Mouse (Mus musculus): ENCODE results near the gene Ccdc60. TPM values are rescaled to one million over a fixed set of nuclear protein-coding genes. Genes with fewer than 3 reads are reported as not detected.
"Not testable (repeated sequence)": the region's sequence is repeated elsewhere in the genome, so short reads cannot be mapped to it uniquely, and the experiment has no call there.

The Ccdc60 gene
- polyA plus RNA-seq, 1 experiment from 2014 or later: 3.1 TPM

GRCm38 (mm10) chr5:116305557-116305956 lies 16.8 kb upstream of the Ccdc60 start:
- Histone ChIP-seq H3K36me3 (replicated peaks; ENCODE audit: control insufficient read depth, insufficient read depth) (no peaks in the 10 kb centered on the region), H3K4me3 (replicated peaks; ENCODE audit: low read length) (no peak overlapping the region), H3K4me2 (replicated peaks) (no peak overlapping the region), H3K27ac (no peak overlapping the region), H3K9me3 (ENCODE audit: control insufficient read depth, low read length) (no peaks in the 10 kb centered on the region), H3K4me1 (replicated peaks; ENCODE audit: control insufficient read depth, insufficient read depth, low read length) (peaks cover 7% of the 10 kb centered on the region), H3K9ac (no peak overlapping the region), H3K27me3 (ENCODE audit: control insufficient read depth, insufficient read depth, low read length) (no peaks in the 10 kb centered on the region)
- WGBS: 84% methylated on average over 4 of the region's 4 CpGs
- no peak for DNase-seq (ENCODE audit: low spot score)
- no peak for ATAC-seq (ENCODE audit: low FRiP score)

- ATAC-seq (ENCODE audit: low FRiP score): not testable (repeated sequence)
Observed at GRCm38 (mm10) chr5:116305146-116305545, 16.4 kb upstream of the Ccdc60 start.

GRCm38 (mm10) chr5:116300984-116301383 lies 12.2 kb upstream of the Ccdc60 start:
- ATAC-seq (ENCODE audit: low FRiP score) (no peak), DNase-seq (ENCODE audit: low spot score) (no peak)
- Histone ChIP-seq H3K4me2 (replicated peaks) (no peak overlapping the region), H3K4me1 (replicated peaks; ENCODE audit: control insufficient read depth, insufficient read depth, low read length) (no peaks in the 10 kb centered on the region), H3K9me3 (ENCODE audit: control insufficient read depth, low read length) (0 out of 2 replicates have a peak, but pooled peaks cover 1% of the 10 kb centered on the region), H3K9ac (no peak overlapping the region), H3K27me3 (ENCODE audit: control insufficient read depth, insufficient read depth, low read length) (no peaks in the 10 kb centered on the region), H3K4me3 (replicated peaks; ENCODE audit: low read length) (no peak overlapping the region), H3K27ac (no peak overlapping the region), H3K36me3 (replicated peaks; ENCODE audit: control insufficient read depth, insufficient read depth) (no peaks in the 10 kb centered on the region)
- 67% methylated on average over 9 of the region's 9 CpGs for WGBS

More at GRCm38 (mm10) chr5:116305146-116305545, 16.4 kb upstream of the Ccdc60 start:
- not testable (repeated sequence) for H3K27me3 ChIP-seq (ENCODE audit: control insufficient read depth, insufficient read depth, low read length); H3K4me3 ChIP-seq (replicated peaks; ENCODE audit: low read length); H3K4me2 ChIP-seq (replicated peaks); H3K4me1 ChIP-seq (replicated peaks; ENCODE audit: control insufficient read depth, insufficient read depth, low read length); H3K27ac ChIP-seq; H3K36me3 ChIP-seq (replicated peaks; ENCODE audit: control insufficient read depth, insufficient read depth); H3K9me3 ChIP-seq (ENCODE audit: control insufficient read depth, low read length); DNase-seq (ENCODE audit: low spot score); H3K9ac ChIP-seq

- H3K9ac ChIP-seq: no peak overlapping the region
- no peak overlapping the region for H3K4me2 ChIP-seq (replicated peaks)
- WGBS: 83% methylated on average over 5 of the region's 5 CpGs
- 0 out of 2 replicates have a peak, but pooled peaks cover 3% of the 10 kb centered on the region for H3K9me3 ChIP-seq (ENCODE audit: control insufficient read depth, low read length)
- H3K27me3 ChIP-seq (ENCODE audit: control insufficient read depth, insufficient read depth, low read length): no peaks in the 10 kb centered on the region
- no peak overlapping the region for H3K4me3 ChIP-seq (replicated peaks; ENCODE audit: low read length)
- no peaks in the 10 kb centered on the region for H3K36me3 ChIP-seq (replicated peaks; ENCODE audit: control insufficient read depth, insufficient read depth)
- H3K4me1 ChIP-seq (replicated peaks; ENCODE audit: control insufficient read depth, insufficient read depth, low read length): 0 out of 2 replicates have a peak, but pooled peaks cover 8% of the 10 kb centered on the region
- ATAC-seq (ENCODE audit: low FRiP score): no peak
- H3K27ac ChIP-seq: no peak overlapping the region
- no peak for DNase-seq (ENCODE audit: low spot score)
Observed at GRCm38 (mm10) chr5:116293501-116293900, 4.7 kb upstream of the Ccdc60 start.

GRCm38 (mm10) chr5:116290584-116290983 lies 1.8 kb upstream of the Ccdc60 start:
- no peak for ATAC-seq (ENCODE audit: low FRiP score)
- WGBS: 83% methylated on average over 5 of the region's 5 CpGs
- no peak overlapping the region for H3K4me2 ChIP-seq (replicated peaks)

GRCm38 (mm10) chr5:116289897-116290296 lies 1.1 kb upstream of the Ccdc60 start:
- no peak overlapping the region for H3K4me3 ChIP-seq (replicated peaks; ENCODE audit: low read length)
- H3K4me1 ChIP-seq (replicated peaks; ENCODE audit: control insufficient read depth, insufficient read depth, low read length): peaks cover 12% of the 10 kb centered on the region; the same call in 1 of the 2 replicates
- no peaks in the 10 kb centered on the region for H3K27me3 ChIP-seq (ENCODE audit: control insufficient read depth, insufficient read depth, low read length)
- H3K4me2 ChIP-seq (replicated peaks): peak overlapping the region; percentile 38
- WGBS: 2% methylated on average over 9 of the region's 9 CpGs
- H3K9ac ChIP-seq: no peak overlapping the region
- ATAC-seq (ENCODE audit: low FRiP score): no peak
- DNase-seq (ENCODE audit: low spot score): no peak
- H3K36me3 ChIP-seq (replicated peaks; ENCODE audit: control insufficient read depth, insufficient read depth): no peaks in the 10 kb centered on the region
- no peaks in the 10 kb centered on the region for H3K9me3 ChIP-seq (ENCODE audit: control insufficient read depth, low read length)
- H3K27ac ChIP-seq: peak overlapping the region; percentile 1; the same call in 1 of the 2 replicates

More at GRCm38 (mm10) chr5:116290584-116290983, 1.8 kb upstream of the Ccdc60 start:
- Histone ChIP-seq H3K27me3 (ENCODE audit: control insufficient read depth, insufficient read depth, low read length) (no peaks in the 10 kb centered on the region), H3K27ac (no peak overlapping the region; the same call in 1 of the 2 replicates), H3K36me3 (replicated peaks; ENCODE audit: control insufficient read depth, insufficient read depth) (no peaks in the 10 kb centered on the region), H3K9me3 (ENCODE audit: control insufficient read depth, low read length) (no peaks in the 10 kb centered on the region), H3K4me3 (replicated peaks; ENCODE audit: low read length) (no peak overlapping the region), H3K9ac (no peak overlapping the region), H3K4me1 (replicated peaks; ENCODE audit: control insufficient read depth, insufficient read depth, low read length) (0 out of 2 replicates have a peak, but pooled peaks cover 10% of the 10 kb centered on the region)
- no peak for DNase-seq (ENCODE audit: low spot score)

GRCm38 (mm10) chr5:116288183-116288582 lies 602 bp downstream of the Ccdc60 start:
- Histone ChIP-seq H3K9ac (no peak overlapping the region), H3K27me3 (ENCODE audit: control insufficient read depth, insufficient read depth, low read length) (no peaks in the 10 kb centered on the region), H3K27ac (no peak overlapping the region), H3K4me2 (replicated peaks) (peak overlapping the region; percentile 38), H3K36me3 (replicated peaks; ENCODE audit: control insufficient read depth, insufficient read depth) (no peaks in the 10 kb centered on the region), H3K4me1 (replicated peaks; ENCODE audit: control insufficient read depth, insufficient read depth, low read length) (peaks cover 12% of the 10 kb centered on the region; the same call in 1 of the 2 replicates), H3K9me3 (ENCODE audit: control insufficient read depth, low read length) (no peaks in the 10 kb centered on the region), H3K4me3 (replicated peaks; ENCODE audit: low read length) (no peak overlapping the region)
- no peak for DNase-seq (ENCODE audit: low spot score)
- no peak for ATAC-seq (ENCODE audit: low FRiP score)
- 42% methylated on average over 10 of the region's 10 CpGs for WGBS

DNA sequence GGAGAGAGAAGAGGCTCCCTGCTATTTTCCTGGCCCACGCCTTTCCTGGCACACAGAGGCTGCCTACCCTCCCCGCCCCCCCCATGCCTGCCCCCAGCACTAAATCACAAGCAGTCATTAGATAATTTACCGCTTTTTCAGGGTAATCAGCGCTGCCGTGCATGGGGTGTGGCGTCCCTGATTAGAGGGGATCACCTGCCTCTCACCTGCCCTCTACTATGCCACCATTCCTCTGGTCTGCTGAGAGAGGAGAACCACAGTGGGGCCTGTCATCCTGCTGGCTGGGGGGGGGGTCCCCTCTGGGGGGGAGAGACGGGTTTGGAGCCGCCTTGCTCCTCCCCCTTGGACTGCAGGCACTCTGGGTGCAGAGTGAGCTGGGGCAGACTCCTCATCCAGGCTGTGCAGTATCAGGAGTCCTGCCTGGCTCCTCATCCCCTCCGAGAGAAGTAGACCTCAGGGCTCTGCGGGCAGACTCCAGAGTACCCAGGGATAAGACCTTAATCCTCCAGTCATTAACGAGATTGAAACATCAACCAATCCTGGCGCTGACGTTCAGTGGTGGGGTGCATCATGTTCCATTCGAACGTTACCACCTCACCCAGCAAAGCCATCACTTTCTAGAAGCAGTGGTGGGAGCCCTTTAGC lies 3.1 kb downstream of the Ccdc60 start:
- Histone ChIP-seq H3K9ac (no peak overlapping the region), H3K9me3 (ENCODE audit: control insufficient read depth, low read length) (no peaks in the 10 kb centered on the region), H3K4me3 (replicated peaks; ENCODE audit: low read length) (no peak overlapping the region), H3K4me2 (replicated peaks) (0 out of 2 replicates have a peak overlapping the region, but pooled peaks have one; percentile 8), H3K27me3 (ENCODE audit: control insufficient read depth, insufficient read depth, low read length) (no peaks in the 10 kb centered on the region), H3K36me3 (replicated peaks; ENCODE audit: control insufficient read depth, insufficient read depth) (no peaks in the 10 kb centered on the region), H3K27ac (no peak overlapping the region), H3K4me1 (replicated peaks; ENCODE audit: control insufficient read depth, insufficient read depth, low read length) (peaks cover 12% of the 10 kb centered on the region; the same call in 1 of the 2 replicates)
- DNase-seq (ENCODE audit: low spot score): no peak
- no peak for ATAC-seq (ENCODE audit: low FRiP score)
- 40% methylated on average over 14 of the region's 15 CpGs for WGBS

DNA sequence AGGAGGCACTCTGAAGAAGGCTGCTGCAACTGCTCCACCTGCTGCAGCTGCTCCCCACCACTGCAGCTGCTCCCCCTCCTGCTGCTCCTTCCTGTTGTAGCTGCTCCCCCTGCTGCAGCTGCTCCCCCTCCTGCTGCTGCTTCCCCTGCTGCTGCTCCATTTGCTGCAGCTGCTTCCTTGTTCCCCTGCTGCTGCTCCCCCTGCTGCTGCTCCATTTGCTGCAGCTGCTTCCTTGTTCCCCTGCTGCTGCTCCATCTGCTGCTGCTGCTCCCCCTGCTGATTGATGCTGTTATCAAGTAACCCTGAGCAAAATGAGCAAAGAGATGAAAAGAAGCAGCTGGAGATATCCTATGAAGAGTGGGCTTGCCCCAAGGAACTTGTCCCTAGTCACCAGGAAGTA lies 8.3 kb downstream of the Ccdc60 start:
- ATAC-seq (ENCODE audit: low FRiP score): no peak
- Histone ChIP-seq H3K36me3 (replicated peaks; ENCODE audit: control insufficient read depth, insufficient read depth) (no peaks in the 10 kb centered on the region), H3K4me1 (replicated peaks; ENCODE audit: control insufficient read depth, insufficient read depth, low read length) (peaks cover 1% of the 10 kb centered on the region; the same call in 1 of the 2 replicates), H3K27me3 (ENCODE audit: control insufficient read depth, insufficient read depth, low read length) (no peaks in the 10 kb centered on the region), H3K4me2 (replicated peaks) (no peak overlapping the region), H3K9me3 (ENCODE audit: control insufficient read depth, low read length) (peaks cover 4% of the 10 kb centered on the region; the same call in 1 of the 2 replicates), H3K4me3 (replicated peaks; ENCODE audit: low read length) (no peak overlapping the region), H3K9ac (no peak overlapping the region), H3K27ac (no peak overlapping the region)
- no peak for DNase-seq (ENCODE audit: low spot score)
